Mouse (Mus musculus): ENCODE measurements at regions not wholly inside any gene's neighbourhood (a gene's known extent, or its start where the extent isn't known, plus 50 kb on each side); places are given as distances from the start of the nearest gene placed in this dataset.
"Not testable (repeated sequence)": the region's sequence is repeated elsewhere in the genome, so short reads cannot be mapped to it uniquely, and the experiment has no call there.

DNA sequence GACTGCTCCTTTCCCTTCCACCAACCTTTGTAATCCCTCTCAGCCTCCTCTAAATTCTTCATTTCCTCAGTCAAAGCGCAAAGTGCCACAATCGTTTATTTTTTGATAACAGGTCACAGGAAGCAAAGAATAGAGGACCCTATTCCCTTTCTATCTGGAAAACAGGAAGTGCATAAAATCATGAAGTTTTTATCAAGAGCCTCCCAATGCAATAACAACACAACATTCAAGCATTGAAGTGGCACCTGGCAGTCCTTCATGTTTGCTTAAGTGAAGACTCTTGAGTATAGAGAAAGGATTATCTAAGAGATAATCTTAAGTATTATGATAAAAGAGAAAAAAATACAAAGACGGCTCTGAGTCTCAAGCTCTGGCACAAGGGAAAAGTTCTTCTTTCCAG is 111.9 kb downstream of the Ibtk start:
- 84% methylated on average over 3 of the region's 3 CpGs for WGBS
- H3K9me3 ChIP-seq (ENCODE audit: control insufficient read depth, low read length) = no peaks in the 10 kb centered on the region
- DNase-seq (ENCODE audit: low spot score) = no peak

DNA sequence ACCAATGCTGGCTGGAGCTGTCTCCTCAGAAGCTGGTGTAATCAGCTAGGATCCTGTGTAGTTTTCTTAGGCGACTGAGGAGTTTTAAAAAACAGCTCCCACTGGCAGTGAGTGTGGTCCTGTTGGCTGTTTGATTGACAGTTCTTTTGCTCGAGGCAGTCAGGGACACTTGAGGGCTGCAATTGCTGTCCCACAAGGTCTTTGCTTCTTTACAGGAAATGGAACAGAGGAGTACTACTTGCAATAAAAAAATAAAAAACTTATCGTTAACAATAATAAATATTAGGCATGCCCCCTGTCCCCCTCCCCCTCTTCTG is 113.0 kb downstream of the Ibtk start:
- Histone ChIP-seq H3K27ac (replicated peaks; ENCODE audit: low read depth, low read length) (no peak overlapping the region), H3K4me2 (ENCODE audit: low read depth, severe bottlenecking) (no peak overlapping the region), H3K36me3 (ENCODE audit: control insufficient read depth, insufficient read depth, low read length) (no peaks in the 10 kb centered on the region), H3K9ac (ENCODE audit: low read length) (no peak overlapping the region), H3K9me3 (ENCODE audit: control insufficient read depth, low read length) (no peaks in the 10 kb centered on the region), H3K4me3 (ENCODE audit: low read depth, low read length) (no peak overlapping the region), H3K27me3 (ENCODE audit: control insufficient read depth, insufficient read depth, low read length) (no peaks in the 10 kb centered on the region), H3K4me1 (ENCODE audit: control insufficient read depth, insufficient read depth, low read length) (no peaks in the 10 kb centered on the region)
- no peak for DNase-seq (ENCODE audit: low spot score)
- WGBS = 74% methylated on average over 3 of the region's 3 CpGs
- ATAC-seq (ENCODE audit: insufficient number of reproducible peaks, low FRiP score, low TSS enrichment, low read depth) = no peak

More for the DNA sequence above, 111.9 kb downstream of the Ibtk start:
- Histone ChIP-seq H3K9ac (ENCODE audit: low read length) (no peak overlapping the region), H3K4me1 (ENCODE audit: control insufficient read depth, insufficient read depth, low read length) (no peaks in the 10 kb centered on the region), H3K27me3 (ENCODE audit: control insufficient read depth, insufficient read depth, low read length) (no peaks in the 10 kb centered on the region), H3K36me3 (ENCODE audit: control insufficient read depth, insufficient read depth, low read length) (no peaks in the 10 kb centered on the region), H3K4me3 (ENCODE audit: low read depth, low read length) (no peak overlapping the region), H3K4me2 (ENCODE audit: low read depth, severe bottlenecking) (no peak overlapping the region), H3K27ac (replicated peaks; ENCODE audit: low read depth, low read length) (no peak overlapping the region)
- ATAC-seq (ENCODE audit: insufficient number of reproducible peaks, low FRiP score, low TSS enrichment, low read depth) = no peak

GRCm38 (mm10) chr9:85635438-85636130 is 113.5 kb downstream of the Ibtk start:
- Histone ChIP-seq H3K27me3 (ENCODE audit: control insufficient read depth, insufficient read depth, low read length) (no peaks in the 10 kb centered on the region), H3K27ac (replicated peaks; ENCODE audit: low read depth, low read length) (no peak overlapping the region), H3K36me3 (ENCODE audit: control insufficient read depth, insufficient read depth, low read length) (no peaks in the 10 kb centered on the region), H3K4me3 (ENCODE audit: low read depth, low read length) (no peak overlapping the region), H3K9ac (ENCODE audit: low read length) (no peak overlapping the region), H3K9me3 (ENCODE audit: control insufficient read depth, low read length) (no peaks in the 10 kb centered on the region), H3K4me1 (ENCODE audit: control insufficient read depth, insufficient read depth, low read length) (no peaks in the 10 kb centered on the region), H3K4me2 (ENCODE audit: low read depth, severe bottlenecking) (no peak overlapping the region)
- DNase-seq (ENCODE audit: low spot score) (no peak), ATAC-seq (ENCODE audit: insufficient number of reproducible peaks, low FRiP score, low TSS enrichment, low read depth) (no peak)
- 90% methylated on average over 12 of the region's 12 CpGs for WGBS

GRCm38 (mm10) chr9:85634786-85635185 is 114.3 kb downstream of the Ibtk start:
- not testable (repeated sequence) for H3K4me2 ChIP-seq (ENCODE audit: low read depth, severe bottlenecking); H3K27ac ChIP-seq (replicated peaks; ENCODE audit: low read depth, low read length); H3K9ac ChIP-seq (ENCODE audit: low read length); H3K9me3 ChIP-seq (ENCODE audit: control insufficient read depth, low read length); H3K27me3 ChIP-seq (ENCODE audit: control insufficient read depth, insufficient read depth, low read length); H3K4me1 ChIP-seq (ENCODE audit: control insufficient read depth, insufficient read depth, low read length); H3K36me3 ChIP-seq (ENCODE audit: control insufficient read depth, insufficient read depth, low read length); H3K4me3 ChIP-seq (ENCODE audit: low read depth, low read length); ATAC-seq (ENCODE audit: insufficient number of reproducible peaks, low FRiP score, low TSS enrichment, low read depth); DNase-seq (ENCODE audit: low spot score)
- WGBS = 90% methylated on average over 3 of the region's 3 CpGs

GRCm38 (mm10) chr9:85617972-85618371 is 131.2 kb downstream of the Ibtk start:
- no peak for DNase-seq (ENCODE audit: low spot score)
- Histone ChIP-seq H3K4me3 (ENCODE audit: low read depth, low read length) (no peak overlapping the region), H3K9ac (ENCODE audit: low read length) (no peak overlapping the region), H3K9me3 (ENCODE audit: control insufficient read depth, low read length) (no peaks in the 10 kb centered on the region), H3K4me1 (ENCODE audit: control insufficient read depth, insufficient read depth, low read length) (no peaks in the 10 kb centered on the region), H3K4me2 (ENCODE audit: low read depth, severe bottlenecking) (no peak overlapping the region), H3K36me3 (ENCODE audit: control insufficient read depth, insufficient read depth, low read length) (no peaks in the 10 kb centered on the region), H3K27me3 (ENCODE audit: control insufficient read depth, insufficient read depth, low read length) (no peaks in the 10 kb centered on the region), H3K27ac (replicated peaks; ENCODE audit: low read depth, low read length) (no peak overlapping the region)
- WGBS = 78% methylated on average over 3 of the region's 3 CpGs
- ATAC-seq (ENCODE audit: insufficient number of reproducible peaks, low FRiP score, low TSS enrichment, low read depth) = no peak

DNA sequence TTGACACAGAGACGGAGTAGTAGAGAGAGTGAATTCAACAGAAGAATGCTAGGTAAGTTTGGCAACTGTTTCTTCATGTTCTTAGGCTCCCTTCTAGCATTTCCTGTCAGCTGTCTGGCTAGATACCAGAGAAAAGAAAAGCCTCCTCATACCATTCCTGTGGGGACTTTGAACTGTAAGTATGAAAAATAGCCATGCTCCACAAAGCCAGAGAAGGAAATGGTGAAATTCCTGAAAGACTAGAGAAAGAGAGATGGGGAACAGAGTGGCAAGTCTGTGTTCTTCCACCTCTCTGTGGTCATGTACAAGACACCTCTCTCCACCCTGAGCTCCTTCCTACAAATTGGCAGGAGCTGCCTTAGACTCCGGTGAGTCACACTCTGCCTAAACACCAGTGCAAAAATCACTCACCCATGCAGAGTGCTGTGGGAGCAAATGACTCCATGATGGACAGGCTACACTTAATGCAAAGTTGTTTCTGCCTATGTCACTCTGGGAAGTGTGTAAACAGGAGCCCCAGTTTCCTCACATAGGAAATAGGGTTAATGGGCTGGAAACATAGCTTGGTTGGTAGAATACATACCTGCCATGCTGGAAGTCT is 131.9 kb downstream of the Ibtk start:
- 88% methylated on average over 2 of the region's 2 CpGs for WGBS
- Histone ChIP-seq H3K4me2 (ENCODE audit: low read depth, severe bottlenecking) (no peak overlapping the region), H3K36me3 (ENCODE audit: control insufficient read depth, insufficient read depth, low read length) (no peaks in the 10 kb centered on the region), H3K9me3 (ENCODE audit: control insufficient read depth, low read length) (no peaks in the 10 kb centered on the region), H3K4me3 (ENCODE audit: low read depth, low read length) (no peak overlapping the region), H3K27ac (replicated peaks; ENCODE audit: low read depth, low read length) (no peak overlapping the region), H3K4me1 (ENCODE audit: control insufficient read depth, insufficient read depth, low read length) (no peaks in the 10 kb centered on the region), H3K9ac (ENCODE audit: low read length) (no peak overlapping the region), H3K27me3 (ENCODE audit: control insufficient read depth, insufficient read depth, low read length) (no peaks in the 10 kb centered on the region)
- ATAC-seq (ENCODE audit: insufficient number of reproducible peaks, low FRiP score, low TSS enrichment, low read depth) = no peak
- no peak for DNase-seq (ENCODE audit: low spot score)

DNA sequence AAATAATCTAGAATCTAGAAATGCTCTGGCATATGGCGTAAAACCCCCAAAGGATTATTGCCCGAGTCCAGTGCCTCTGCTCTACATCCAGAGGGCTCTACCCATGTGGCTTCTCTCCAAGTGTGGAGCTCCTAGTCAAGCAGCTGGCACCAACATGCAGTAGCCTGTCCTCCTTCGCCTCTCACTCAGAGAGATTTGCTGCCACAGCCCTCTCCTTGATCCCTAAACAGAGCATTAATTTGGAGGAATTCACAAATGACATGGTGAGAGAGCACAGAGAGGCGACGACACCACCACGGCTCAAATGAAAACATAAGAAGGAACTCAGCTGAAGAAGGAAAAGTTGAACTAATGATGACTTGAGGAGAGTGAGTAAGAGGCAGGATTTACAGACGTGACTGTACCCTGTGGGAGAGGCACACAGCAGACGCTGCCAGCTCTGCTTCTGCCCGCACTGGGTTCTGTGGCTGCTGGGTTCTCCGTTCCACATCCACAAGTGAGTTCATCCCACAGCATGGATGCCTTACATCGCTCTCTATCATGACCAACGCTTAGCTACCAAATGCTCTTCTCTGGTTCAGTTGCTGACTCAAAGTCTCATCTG is 132.8 kb downstream of the Ibtk start:
- 81% methylated on average over 12 of the region's 12 CpGs for WGBS
- no peaks in the 10 kb centered on the region for H3K27me3 ChIP-seq (ENCODE audit: control insufficient read depth, insufficient read depth, low read length)
- DNase-seq (ENCODE audit: low spot score) = no peak
- no peak for ATAC-seq (ENCODE audit: insufficient number of reproducible peaks, low FRiP score, low TSS enrichment, low read depth)
- H3K36me3 ChIP-seq (ENCODE audit: control insufficient read depth, insufficient read depth, low read length) = no peaks in the 10 kb centered on the region
- no peaks in the 10 kb centered on the region for H3K4me1 ChIP-seq (ENCODE audit: control insufficient read depth, insufficient read depth, low read length)
- H3K4me3 ChIP-seq (ENCODE audit: low read depth, low read length) = no peak overlapping the region
- no peak overlapping the region for H3K9ac ChIP-seq (ENCODE audit: low read length)
- no peaks in the 10 kb centered on the region for H3K9me3 ChIP-seq (ENCODE audit: control insufficient read depth, low read length)
- H3K4me2 ChIP-seq (ENCODE audit: low read depth, severe bottlenecking) = no peak overlapping the region
- H3K27ac ChIP-seq (replicated peaks; ENCODE audit: low read depth, low read length) = no peak overlapping the region

DNA sequence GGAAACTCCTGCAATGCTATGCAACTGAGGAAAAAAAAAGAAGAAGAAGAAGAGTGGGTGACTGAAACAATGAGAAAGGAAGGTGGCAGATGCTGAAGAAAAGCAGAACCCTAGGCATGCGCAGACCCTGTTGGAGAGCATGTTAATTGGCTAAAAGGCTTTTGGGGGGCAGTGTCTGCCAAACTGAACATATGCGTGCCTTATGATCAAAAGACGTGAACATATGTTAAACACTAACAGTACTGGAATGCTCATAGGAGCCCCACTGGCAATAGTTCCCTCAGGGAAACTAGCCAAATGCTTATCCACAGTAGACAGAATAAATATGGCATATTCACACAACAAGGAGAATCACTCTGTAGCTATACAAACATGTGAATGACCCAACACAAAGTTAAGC is 140.0 kb downstream of the Ibtk start:
- Histone ChIP-seq H3K4me3 (ENCODE audit: low read depth, low read length) (no peak overlapping the region), H3K36me3 (ENCODE audit: control insufficient read depth, insufficient read depth, low read length) (no peaks in the 10 kb centered on the region), H3K9me3 (ENCODE audit: control insufficient read depth, low read length) (no peaks in the 10 kb centered on the region), H3K27ac (replicated peaks; ENCODE audit: low read depth, low read length) (no peak overlapping the region), H3K4me1 (ENCODE audit: control insufficient read depth, insufficient read depth, low read length) (no peaks in the 10 kb centered on the region), H3K27me3 (ENCODE audit: control insufficient read depth, insufficient read depth, low read length) (no peaks in the 10 kb centered on the region), H3K9ac (ENCODE audit: low read length) (no peak overlapping the region), H3K4me2 (ENCODE audit: low read depth, severe bottlenecking) (no peak overlapping the region)
- 74% methylated on average over 3 of the region's 3 CpGs for WGBS
- ATAC-seq (ENCODE audit: insufficient number of reproducible peaks, low FRiP score, low TSS enrichment, low read depth) = no peak
- DNase-seq (ENCODE audit: low spot score) = no peak

Data from limb, embryonic 11.5 days (tissue).